Mouse (Mus musculus): ENCODE measurements around the gene Nle1.

- TF ChIP-seq POLR2A (IDR thresholded peaks at IDR 0.05; ENCODE audit: control insufficient read depth, extremely low read depth, insufficient read depth, low read length, poor library complexity) = no peak
- no peak for TF ChIP-seq CTCF (IDR thresholded peaks at IDR 0.05; ENCODE audit: borderline replicate concordance, control insufficient read depth, extremely low read depth, insufficient read depth, low read length, poor library complexity)
These were observed 37.8 kb downstream of the Nle1 start for GRCm38 (mm10) chr11:82870173-82871030.
